Mouse (Mus musculus) neural tube, embryonic 15.5 days (tissue): ENCODE measurements around the gene Plpp3. TPM values are rescaled to one million over a fixed set of nuclear protein-coding genes. Genes with fewer than 3 reads are reported as not detected.

ENCODE experiments used
- ATAC-seq: fragments of 200-750 bp; cut with Nextera tagmentation; 2 replicates; pipeline ENCODE4 v1.8.0; 2017; ENCODE audit warnings: mild to moderate bottlenecking, moderate TSS enrichment, moderate library complexity; ENCODE audit not compliant: low FRiP score
- H3K27ac ChIP-seq: fragments of 300-500 bp; sonication (generic); replicated peaks from 2 replicates; pipeline ENCODE4 v1.5.1; 2015; ENCODE audit warnings: mild to moderate bottlenecking, inconsistent platforms
- H3K27me3 ChIP-seq: fragments of 300-500 bp; sonication (generic); replicated peaks from 2 replicates; pipeline ENCODE4 v1.6.1; 2015; ENCODE audit warnings: inconsistent platforms
- H3K36me3 ChIP-seq: fragments of 300-500 bp; sonication (generic); 2 replicates; pipeline ENCODE4 v1.6.1; 2015; ENCODE audit warnings: inconsistent platforms
- H3K4me1 ChIP-seq: fragments of 300-500 bp; sonication (generic); 2 replicates; pipeline ENCODE4 v1.6.1; 2015; ENCODE audit warnings: inconsistent platforms
- H3K4me2 ChIP-seq: fragments of 300-500 bp; sonication (generic); 2 replicates; pipeline ENCODE4 v1.6.1; 2015; ENCODE audit warnings: inconsistent platforms, mild to moderate bottlenecking, moderate library complexity
- H3K4me3 ChIP-seq: fragments of 300-500 bp; sonication (generic); replicated peaks from 2 replicates; pipeline ENCODE4 v1.5.1; 2015; ENCODE audit warnings: mild to moderate bottlenecking, inconsistent platforms
- H3K9ac ChIP-seq: fragments of 300-500 bp; sonication (generic); replicated peaks from 2 replicates; pipeline ENCODE4 v1.6.1; 2015; ENCODE audit warnings: mild to moderate bottlenecking, inconsistent platforms
- H3K9me3 ChIP-seq: fragments of 300-500 bp; sonication (generic); replicated peaks from 2 replicates; pipeline ENCODE4 v1.6.1; 2016; ENCODE audit warnings: inconsistent platforms
- WGBS: fragments of 180-500 bp; shearing (Covaris S2); methylation state at CpG from one replicate; pipeline ENCODE4 v1.1.7; 2015; ENCODE audit warnings: mixed read lengths; 5-methylcytosine and 5-hydroxymethylcytosine counted together
- polyA plus RNA-seq: library from polyadenylated mRNA; unstranded; fragments of >200 nt; fragmentation: Nextera tagmentation; extraction: Ambion mirVana; gene quantifications from 2 replicates; pipeline ENCODE4 v1.2.1, GENCODE M21; 2015

Plpp3 gene
- polyA plus RNA-seq, 1 experiment from 2014 or later = 73.6 TPM

GRCm38 (mm10) chr4:105226351-105226750 lies 69.2 kb downstream of the Plpp3 start:
- Histone ChIP-seq H3K4me3 (no peak overlapping the region), H3K9me3 (no peaks in the 10 kb centered on the region), H3K4me1 (peaks cover 9% of the 10 kb centered on the region), H3K27me3 (no peaks in the 10 kb centered on the region), H3K4me2 (no peak overlapping the region), H3K9ac (no peak overlapping the region), H3K36me3 (no peaks in the 10 kb centered on the region), H3K27ac (no peak overlapping the region)
- ATAC-seq = no peak
- 79% methylated on average over 6 of the region's 6 CpGs for WGBS

GRCm38 (mm10) chr4:105230127-105230526 lies 73.0 kb downstream of the Plpp3 start:
- Histone ChIP-seq H3K36me3 (peaks cover 6% of the 10 kb centered on the region; the same call in 1 of the 2 replicates), H3K9ac (no peak overlapping the region), H3K27me3 (no peaks in the 10 kb centered on the region), H3K27ac (no peak overlapping the region), H3K4me2 (no peak overlapping the region), H3K4me3 (no peak overlapping the region), H3K4me1 (peaks cover 3% of the 10 kb centered on the region; the same call in 1 of the 2 replicates), H3K9me3 (no peaks in the 10 kb centered on the region)
- ATAC-seq = no peak
- 94% methylated on average over 8 of the region's 8 CpGs for WGBS

GRCm38 (mm10) chr4:105240233-105240632 lies 83.1 kb downstream of the Plpp3 start:
- Histone ChIP-seq H3K4me2 (no peak overlapping the region), H3K9me3 (no peaks in the 10 kb centered on the region), H3K4me3 (no peak overlapping the region), H3K27me3 (no peaks in the 10 kb centered on the region), H3K4me1 (peaks cover 3% of the 10 kb centered on the region), H3K9ac (no peak overlapping the region), H3K36me3 (no peaks in the 10 kb centered on the region), H3K27ac (no peak overlapping the region)
- no peak for ATAC-seq
- 38% methylated on average over 7 of the region's 7 CpGs for WGBS

- no peaks in the 10 kb centered on the region for H3K27me3 ChIP-seq
- peak overlapping the region; percentile 68; the same call in 1 of the 2 replicates for H3K27ac ChIP-seq
- H3K4me2 ChIP-seq = peak overlapping the region; percentile 60
- ATAC-seq = no peak
- no peak overlapping the region for H3K4me3 ChIP-seq
- peaks cover 13% of the 10 kb centered on the region for H3K4me1 ChIP-seq
- no peak overlapping the region for H3K9ac ChIP-seq
- H3K36me3 ChIP-seq = no peaks in the 10 kb centered on the region
- no peaks in the 10 kb centered on the region for H3K9me3 ChIP-seq
- 74% methylated on average over 10 of the region's 10 CpGs for WGBS
Observed at GRCm38 (mm10) chr4:105244931-105245330, 87.8 kb downstream of the Plpp3 start.

GRCm38 (mm10) chr4:105245479-105245944 lies 88.4 kb downstream of the Plpp3 start:
- Histone ChIP-seq H3K4me3 (peak overlapping the region; percentile 30), H3K4me2 (peak overlapping the region; percentile 60), H3K4me1 (peaks cover 13% of the 10 kb centered on the region), H3K9ac (peak overlapping the region; percentile 47), H3K27me3 (no peaks in the 10 kb centered on the region), H3K9me3 (no peaks in the 10 kb centered on the region), H3K36me3 (no peaks in the 10 kb centered on the region), H3K27ac (peak overlapping the region; percentile 68)
- peak; percentile 90 for ATAC-seq
- 2% methylated on average over 18 of the region's 18 CpGs for WGBS

- Histone ChIP-seq H3K36me3 (no peaks in the 10 kb centered on the region), H3K4me1 (peaks cover 13% of the 10 kb centered on the region), H3K4me2 (no peak overlapping the region), H3K9ac (no peak overlapping the region), H3K27ac (no peak overlapping the region), H3K9me3 (no peaks in the 10 kb centered on the region), H3K27me3 (no peaks in the 10 kb centered on the region), H3K4me3 (no peak overlapping the region)
- no peak for ATAC-seq
- 83% methylated on average over 7 of the region's 7 CpGs for WGBS
Observed at GRCm38 (mm10) chr4:105246331-105246730, 89.2 kb downstream of the Plpp3 start.

GRCm38 (mm10) chr4:105248161-105248560 lies 91.0 kb downstream of the Plpp3 start:
- ATAC-seq = no peak
- Histone ChIP-seq H3K27me3 (no peaks in the 10 kb centered on the region), H3K4me3 (no peak overlapping the region), H3K4me2 (no peak overlapping the region), H3K9ac (no peak overlapping the region), H3K36me3 (no peaks in the 10 kb centered on the region), H3K4me1 (peaks cover 13% of the 10 kb centered on the region), H3K27ac (no peak overlapping the region), H3K9me3 (no peaks in the 10 kb centered on the region)
- 83% methylated on average over 1 of the region's 1 CpGs for WGBS

- WGBS = 79% methylated on average over 4 of the region's 4 CpGs
- no peaks in the 10 kb centered on the region for H3K27me3 ChIP-seq
- peaks cover 13% of the 10 kb centered on the region for H3K4me1 ChIP-seq
- ATAC-seq = no peak
- no peak overlapping the region for H3K27ac ChIP-seq
- no peak overlapping the region for H3K4me2 ChIP-seq
- no peak overlapping the region for H3K9ac ChIP-seq
- H3K9me3 ChIP-seq = no peaks in the 10 kb centered on the region
- H3K4me3 ChIP-seq = no peak overlapping the region
- no peaks in the 10 kb centered on the region for H3K36me3 ChIP-seq
Observed at GRCm38 (mm10) chr4:105249283-105249682, 92.1 kb downstream of the Plpp3 start.

- H3K9me3 ChIP-seq = no peaks in the 10 kb centered on the region
- WGBS = 86% methylated on average over 3 of the region's 3 CpGs
- no peaks in the 10 kb centered on the region for H3K27me3 ChIP-seq
Observed at GRCm38 (mm10) chr4:105250946-105251345, 93.8 kb downstream of the Plpp3 start.

GRCm38 (mm10) chr4:105252044-105252443 lies 94.9 kb downstream of the Plpp3 start:
- Histone ChIP-seq H3K4me3 (no peak overlapping the region), H3K9me3 (no peaks in the 10 kb centered on the region)

More at GRCm38 (mm10) chr4:105250946-105251345, 93.8 kb downstream of the Plpp3 start:
- Histone ChIP-seq H3K36me3 (no peaks in the 10 kb centered on the region), H3K4me1 (peaks cover 3% of the 10 kb centered on the region), H3K9ac (no peak overlapping the region), H3K4me2 (no peak overlapping the region), H3K4me3 (no peak overlapping the region), H3K27ac (no peak overlapping the region)
- no peak for ATAC-seq

GRCm38 (mm10) chr4:105252571-105253200 lies 95.5 kb downstream of the Plpp3 start:
- Histone ChIP-seq H3K9me3 (no peaks in the 10 kb centered on the region), H3K36me3 (no peaks in the 10 kb centered on the region), H3K27ac (no peak overlapping the region), H3K27me3 (no peaks in the 10 kb centered on the region), H3K4me3 (no peak overlapping the region), H3K4me2 (no peak overlapping the region), H3K4me1 (no peaks in the 10 kb centered on the region), H3K9ac (no peak overlapping the region)
- no peak for ATAC-seq
- 71% methylated on average over 5 of the region's 5 CpGs for WGBS

More at GRCm38 (mm10) chr4:105252044-105252443, 94.9 kb downstream of the Plpp3 start:
- Histone ChIP-seq H3K27ac (no peak overlapping the region), H3K4me2 (no peak overlapping the region), H3K4me1 (no peaks in the 10 kb centered on the region), H3K27me3 (no peaks in the 10 kb centered on the region), H3K9ac (no peak overlapping the region), H3K36me3 (no peaks in the 10 kb centered on the region)
- ATAC-seq = no peak
- WGBS = 64% methylated on average over 3 of the region's 3 CpGs

- Histone ChIP-seq H3K4me1 (no peaks in the 10 kb centered on the region), H3K27ac (no peak overlapping the region), H3K4me3 (no peak overlapping the region), H3K9me3 (no peaks in the 10 kb centered on the region), H3K9ac (no peak overlapping the region), H3K36me3 (no peaks in the 10 kb centered on the region), H3K4me2 (no peak overlapping the region), H3K27me3 (no peaks in the 10 kb centered on the region)
- no peak for ATAC-seq
- 82% methylated on average over 6 of the region's 6 CpGs for WGBS
Observed at GRCm38 (mm10) chr4:105253453-105254341, 96.5 kb downstream of the Plpp3 start.
